Mouse (Mus musculus) bone marrow macrophage, adult 2 months (primary cell): Measurements from ENCODE around the gene Itsn1.

Source experiments
- CTCF ChIP-seq: IDR thresholded peaks from 2 replicates; pipeline ENCODE4 v1.5.1; 2012; ENCODE audit warnings: low read depth, mild to moderate bottlenecking, low read length, moderate library complexity
- POLR2A ChIP-seq: IDR thresholded peaks from 2 replicates; pipeline ENCODE4 v1.6.1; 2012; ENCODE audit warnings: mild to moderate bottlenecking, low read depth, low read length, borderline replicate concordance

DNA sequence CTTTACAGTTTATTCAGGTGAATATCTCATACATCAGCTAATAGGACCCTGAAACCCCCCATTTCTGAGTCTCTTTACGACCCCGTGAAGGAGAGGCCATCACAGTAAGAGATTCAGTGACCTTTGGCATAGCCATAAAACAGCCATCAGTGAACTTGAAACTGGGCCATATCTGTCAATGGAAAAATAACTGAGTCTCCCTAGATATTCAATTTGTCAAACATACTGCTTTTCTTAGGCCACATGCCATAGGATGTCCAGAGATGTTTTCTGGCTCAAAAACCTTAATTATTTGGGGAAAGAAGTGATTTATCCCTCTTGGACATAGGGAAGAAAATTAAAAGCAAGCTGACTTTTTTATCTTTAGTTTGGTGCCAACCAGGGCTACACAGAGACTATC lies 104.5 kb downstream of the Itsn1 start:
- TF ChIP-seq POLR2A (no peak), CTCF (no peak)
